Mouse (Mus musculus): ENCODE data around the gene Syvn1. TPM values are rescaled to one million over a fixed set of nuclear protein-coding genes. Genes with fewer than 3 reads are reported as not detected.
A peak's percentile ranks its signal among the peaks of the same experiment; 100 is the strongest.
"Not testable (repeated sequence)": the region's sequence is repeated elsewhere in the genome, so short reads cannot be mapped to it uniquely, and the experiment has no call there.

Gene Syvn1
- total RNA-seq, 4 experiments from 2014 or later: 59.6 to 78.9 (median 62.2) TPM

GRCm38 (mm10) chr19:6042293-6042692, 4.1 kb upstream of the Syvn1 start:
- no peak for DNase-seq

- not testable (repeated sequence) for DNase-seq
These were observed 2.3 kb upstream of the Syvn1 start for GRCm38 (mm10) chr19:6044102-6044501.

GRCm38 (mm10) chr19:6045366-6046293, 746 bp upstream of the Syvn1 start:
- no peak for DNase-seq

- DNase-seq: no peak
These were observed 950 bp downstream of the Syvn1 start for GRCm38 (mm10) chr19:6047154-6047898.

GRCm38 (mm10) chr19:6047899-6048166, 1.5 kb downstream of the Syvn1 start:
- DNase-seq: no peak

GRCm38 (mm10) chr19:6048681-6049410, 2.5 kb downstream of the Syvn1 start:
- no peak for DNase-seq

- no peak for DNase-seq
These were observed 6.1 kb downstream of the Syvn1 start for GRCm38 (mm10) chr19:6052516-6052915.

- no peak for DNase-seq
These were observed 7.9 kb downstream of the Syvn1 start for GRCm38 (mm10) chr19:6054296-6054695.

- DNase-seq: no peak
These were observed 10.3 kb downstream of the Syvn1 start for GRCm38 (mm10) chr19:6056696-6057095.

GRCm38 (mm10) chr19:6057313-6058096, 11.1 kb downstream of the Syvn1 start, which contains the start of the genes Mrpl49 and Fau:
Mrpl49 (minus strand) TSS chr19:6057785.
Fau (plus strand) TSS chr19:6057844.
- peak; percentile 98 for DNase-seq

- no peak for DNase-seq
These were observed 12.1 kb downstream of the Syvn1 start for GRCm38 (mm10) chr19:6058513-6058912.

- no peak for DNase-seq
These were observed 12.6 kb downstream of the Syvn1 start for GRCm38 (mm10) chr19:6058966-6059365.

GRCm38 (mm10) chr19:6061021-6061533, 14.7 kb downstream of the Syvn1 start, which contains the start of gene Znhit2:
Znhit2 (plus strand) TSS chr19:6061192.
- peak; percentile 94 for DNase-seq

- no peak for DNase-seq
These were observed 15.4 kb downstream of the Syvn1 start for GRCm38 (mm10) chr19:6061641-6062302.

- DNase-seq: no peak
These were observed 16.0 kb downstream of the Syvn1 start for GRCm38 (mm10) chr19:6062418-6062817.

GRCm38 (mm10) chr19:6063081-6063480, 16.7 kb downstream of the Syvn1 start:
- no peak for DNase-seq

- DNase-seq: no peak
These were observed 20.2 kb downstream of the Syvn1 start for GRCm38 (mm10) chr19:6066571-6066970.

- DNase-seq: peak; percentile 69
These were observed 20.8 kb downstream of the Syvn1 start for GRCm38 (mm10) chr19:6067011-6067723.

GRCm38 (mm10) chr19:6067724-6068415, 21.5 kb downstream of the Syvn1 start, which contains the start of gene Tm7sf2:
Tm7sf2 (minus strand) TSS chr19:6068373.
- DNase-seq: peak; percentile 93

- DNase-seq: no peak
These were observed 22.6 kb downstream of the Syvn1 start for GRCm38 (mm10) chr19:6068951-6069350.

All from adrenal gland, adult 8-10 months (tissue).